Mouse (Mus musculus): ENCODE results near the gene Baiap2. TPM values are rescaled to one million over a fixed set of nuclear protein-coding genes. Genes with fewer than 3 reads are reported as not detected.

Baiap2 gene
- polyA plus RNA-seq, 1 experiment = 0.18 TPM

DNA sequence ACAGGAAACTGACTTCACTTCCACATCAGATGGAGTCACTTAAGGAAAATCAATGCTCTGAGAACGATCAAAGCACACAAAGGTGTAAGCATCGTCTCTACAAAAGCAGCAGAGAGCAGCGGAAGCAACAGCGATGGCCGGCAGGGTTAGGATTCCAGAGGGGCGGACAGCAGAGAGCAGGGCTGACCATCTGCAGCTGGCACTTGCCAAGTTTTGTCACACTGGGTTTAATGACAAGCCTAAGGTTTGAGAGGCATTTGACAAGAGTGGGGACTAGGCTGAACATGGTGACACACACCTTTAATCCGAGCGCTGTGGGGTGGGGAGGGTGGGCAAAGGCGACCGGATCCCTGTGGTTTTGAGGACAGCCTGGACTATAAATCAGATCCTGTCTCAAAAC is 10.8 kb upstream of the Baiap2 start:
- peaks cover 12% of the 10 kb centered on the region for H3K27me3 ChIP-seq (ENCODE audit: control insufficient read depth)
- H3K4me1 ChIP-seq (ENCODE audit: control insufficient read depth) = peaks cover 5% of the 10 kb centered on the region
- H3K36me3 ChIP-seq (ENCODE audit: control insufficient read depth) = no peaks in the 10 kb centered on the region; the same call in 1 of the 2 replicates
- H3K4me3 ChIP-seq (replicated peaks) = no peak overlapping the region
- peaks cover 2% of the 10 kb centered on the region; the same call in 1 of the 2 replicates for H3K9me3 ChIP-seq (ENCODE audit: control insufficient read depth, low read length)
- TF ChIP-seq GATA1 (IDR thresholded peaks at IDR 0.05; ENCODE audit: low read length) (no peak), TAL1 (IDR thresholded peaks at IDR 0.05; ENCODE audit: low read length) (no peak)

DNA sequence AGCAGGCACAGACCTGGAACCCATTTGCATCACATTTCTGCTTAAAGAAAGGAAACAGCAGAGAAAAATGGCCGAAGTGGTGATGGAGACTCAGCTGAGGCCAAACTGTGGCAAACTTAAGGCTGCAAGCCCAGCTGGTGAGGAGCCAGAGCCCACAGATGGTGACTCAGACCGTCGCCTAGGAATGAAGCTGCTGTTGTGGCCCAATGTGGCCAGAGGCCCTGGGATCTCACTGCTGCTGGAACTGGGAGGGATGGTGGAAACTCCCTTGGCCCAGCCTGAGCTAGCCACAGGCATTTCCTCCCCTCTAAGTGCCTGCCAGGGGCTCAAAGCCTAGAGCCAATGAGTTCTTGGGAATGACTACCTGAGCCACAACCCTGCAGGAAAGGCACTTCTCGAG is 9.4 kb upstream of the Baiap2 start:
- H3K4me3 ChIP-seq (replicated peaks) = no peak overlapping the region
- TF ChIP-seq TAL1 (IDR thresholded peaks at IDR 0.05; ENCODE audit: low read length) = no peak
- no peak for TF ChIP-seq GATA1 (IDR thresholded peaks at IDR 0.05; ENCODE audit: low read length)
- H3K27me3 ChIP-seq (ENCODE audit: control insufficient read depth) = peaks cover 23% of the 10 kb centered on the region
- H3K9me3 ChIP-seq (ENCODE audit: control insufficient read depth, low read length) = peaks cover 2% of the 10 kb centered on the region; the same call in 1 of the 2 replicates
- H3K4me1 ChIP-seq (ENCODE audit: control insufficient read depth) = peaks cover 8% of the 10 kb centered on the region
- H3K36me3 ChIP-seq (ENCODE audit: control insufficient read depth) = no peaks in the 10 kb centered on the region; the same call in 1 of the 2 replicates

DNA sequence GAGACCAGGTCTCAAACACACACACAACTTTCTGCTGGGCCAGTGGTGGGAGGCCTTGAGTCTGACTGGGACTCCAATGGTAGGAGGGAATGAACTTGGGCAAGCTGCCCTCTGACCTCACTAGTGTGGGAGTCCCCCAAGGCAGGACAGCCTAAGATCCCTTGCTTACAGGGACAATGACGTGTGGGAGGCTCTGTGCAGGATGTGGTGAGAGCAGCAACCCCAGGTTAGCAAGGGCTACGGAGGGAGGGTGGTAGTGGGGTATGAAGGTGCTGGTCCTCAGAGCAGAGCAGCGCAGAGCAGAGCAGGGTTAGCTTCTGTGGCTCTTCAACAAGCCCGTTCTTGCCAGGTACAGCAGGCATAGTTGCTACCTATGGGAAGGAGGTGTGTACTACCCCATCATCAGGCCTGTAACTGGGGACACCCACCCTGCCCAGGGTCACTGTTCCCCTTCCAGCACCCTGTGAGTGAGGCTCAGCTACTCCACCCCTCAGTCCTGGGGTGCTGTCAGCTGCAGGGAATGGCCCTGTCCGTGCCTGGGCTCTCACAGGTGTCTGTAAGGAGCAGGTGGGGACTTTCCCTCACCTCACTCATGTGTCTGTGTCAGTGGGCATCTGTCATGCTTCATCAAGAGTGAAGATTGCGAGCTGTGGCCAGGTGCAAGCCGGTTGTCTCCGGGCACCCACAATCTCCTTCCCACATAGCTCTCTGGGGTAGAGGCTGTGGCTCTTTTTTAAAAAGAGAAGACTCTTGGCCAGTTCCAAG is 8.6 kb upstream of the Baiap2 start:
- H3K4me1 ChIP-seq (ENCODE audit: control insufficient read depth) = peaks cover 3% of the 10 kb centered on the region; the same call in 1 of the 2 replicates
- no peak overlapping the region for H3K4me3 ChIP-seq (replicated peaks)
- H3K27me3 ChIP-seq (ENCODE audit: control insufficient read depth) = peaks cover 32% of the 10 kb centered on the region
- H3K9me3 ChIP-seq (ENCODE audit: control insufficient read depth, low read length) = peaks cover 2% of the 10 kb centered on the region; the same call in 1 of the 2 replicates
- no peak for TF ChIP-seq GATA1 (IDR thresholded peaks at IDR 0.05; ENCODE audit: low read length)
- TF ChIP-seq TAL1 (IDR thresholded peaks at IDR 0.05; ENCODE audit: low read length) = no peak
- H3K36me3 ChIP-seq (ENCODE audit: control insufficient read depth) = no peaks in the 10 kb centered on the region; the same call in 1 of the 2 replicates

DNA sequence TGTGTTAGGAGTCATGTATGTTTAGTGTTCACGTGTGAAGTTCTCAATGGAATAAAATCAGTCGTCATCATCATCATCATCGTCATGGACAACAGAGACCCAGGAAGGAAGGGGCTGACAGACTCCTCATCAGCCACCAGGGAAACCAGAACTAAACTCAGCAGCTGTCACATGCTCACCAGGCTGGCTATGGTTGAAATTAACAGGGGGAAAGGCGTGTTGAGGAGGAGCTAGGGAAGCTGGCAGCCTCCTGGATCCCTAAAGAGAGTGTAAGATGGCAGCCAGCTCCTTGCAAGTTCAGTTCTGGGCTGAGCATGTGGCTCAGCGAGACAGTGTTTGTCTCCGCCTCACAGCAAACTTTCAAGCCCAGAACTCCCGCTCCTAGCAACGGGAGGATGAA is 7.8 kb upstream of the Baiap2 start:
- TF ChIP-seq GATA1 (IDR thresholded peaks at IDR 0.05; ENCODE audit: low read length) = no peak
- TF ChIP-seq TAL1 (IDR thresholded peaks at IDR 0.05; ENCODE audit: low read length) = no peak
- Histone ChIP-seq H3K4me3 (replicated peaks) (no peak overlapping the region), H3K36me3 (ENCODE audit: control insufficient read depth) (no peaks in the 10 kb centered on the region; the same call in 1 of the 2 replicates), H3K4me1 (ENCODE audit: control insufficient read depth) (peaks cover 3% of the 10 kb centered on the region; the same call in 1 of the 2 replicates), H3K27me3 (ENCODE audit: control insufficient read depth) (peaks cover 39% of the 10 kb centered on the region), H3K9me3 (ENCODE audit: control insufficient read depth, low read length) (peaks cover 2% of the 10 kb centered on the region; the same call in 1 of the 2 replicates)

DNA sequence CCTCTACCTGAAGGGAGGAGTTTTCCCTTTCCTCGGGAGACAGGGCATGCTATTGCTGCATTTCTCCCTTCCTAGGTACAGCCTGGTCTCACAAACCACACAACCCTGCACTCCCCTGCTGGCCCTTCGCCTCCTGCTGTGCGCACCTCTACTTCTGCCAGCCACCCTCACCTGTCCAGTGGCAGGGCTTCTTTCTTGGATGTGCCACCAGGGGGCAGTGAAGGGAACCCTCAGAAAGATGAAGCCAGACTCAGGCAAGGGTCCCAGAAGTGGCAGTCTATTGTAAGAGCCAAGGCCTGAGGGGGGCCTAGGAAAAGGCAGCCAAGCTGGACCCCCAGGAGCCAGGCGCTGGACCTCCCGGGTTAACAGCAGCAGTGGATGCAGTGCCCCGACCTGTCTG is 7.1 kb upstream of the Baiap2 start:
- no peaks in the 10 kb centered on the region; the same call in 1 of the 2 replicates for H3K36me3 ChIP-seq (ENCODE audit: control insufficient read depth)
- peaks cover 2% of the 10 kb centered on the region; the same call in 1 of the 2 replicates for H3K9me3 ChIP-seq (ENCODE audit: control insufficient read depth, low read length)
- peaks cover 3% of the 10 kb centered on the region; the same call in 1 of the 2 replicates for H3K4me1 ChIP-seq (ENCODE audit: control insufficient read depth)
- H3K27me3 ChIP-seq (ENCODE audit: control insufficient read depth) = peaks cover 45% of the 10 kb centered on the region
- TF ChIP-seq GATA1 (IDR thresholded peaks at IDR 0.05; ENCODE audit: low read length) (no peak), TAL1 (IDR thresholded peaks at IDR 0.05; ENCODE audit: low read length) (no peak)
- no peak overlapping the region for H3K4me3 ChIP-seq (replicated peaks)

DNA sequence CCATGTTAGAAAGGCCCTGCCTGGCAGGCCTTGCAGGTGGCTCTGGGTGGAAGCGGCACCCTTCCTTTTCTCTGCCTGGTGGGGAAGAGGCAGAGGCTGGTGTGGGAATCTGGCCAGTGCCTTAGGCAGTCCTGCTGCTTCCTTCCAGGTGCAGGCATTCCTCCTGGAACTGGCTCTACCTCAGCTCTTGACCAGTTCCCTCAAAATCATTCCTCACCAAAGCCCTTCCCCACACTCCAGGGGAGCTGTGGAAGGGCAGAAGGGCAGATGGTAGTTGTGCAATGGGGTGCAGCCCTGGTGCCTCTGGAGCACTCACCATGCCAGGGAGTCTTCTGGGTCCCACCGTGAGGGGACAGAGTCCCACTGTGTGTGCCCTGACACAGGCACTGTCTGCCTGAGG is 6.1 kb upstream of the Baiap2 start:
- Histone ChIP-seq H3K27me3 (ENCODE audit: control insufficient read depth) (peaks cover 55% of the 10 kb centered on the region), H3K4me3 (replicated peaks) (no peak overlapping the region), H3K36me3 (ENCODE audit: control insufficient read depth) (no peaks in the 10 kb centered on the region; the same call in 1 of the 2 replicates), H3K4me1 (ENCODE audit: control insufficient read depth) (peaks cover 3% of the 10 kb centered on the region; the same call in 1 of the 2 replicates), H3K9me3 (ENCODE audit: control insufficient read depth, low read length) (no peaks in the 10 kb centered on the region)
- TF ChIP-seq GATA1 (IDR thresholded peaks at IDR 0.05; ENCODE audit: low read length) = no peak
- TF ChIP-seq TAL1 (IDR thresholded peaks at IDR 0.05; ENCODE audit: low read length) = no peak

DNA sequence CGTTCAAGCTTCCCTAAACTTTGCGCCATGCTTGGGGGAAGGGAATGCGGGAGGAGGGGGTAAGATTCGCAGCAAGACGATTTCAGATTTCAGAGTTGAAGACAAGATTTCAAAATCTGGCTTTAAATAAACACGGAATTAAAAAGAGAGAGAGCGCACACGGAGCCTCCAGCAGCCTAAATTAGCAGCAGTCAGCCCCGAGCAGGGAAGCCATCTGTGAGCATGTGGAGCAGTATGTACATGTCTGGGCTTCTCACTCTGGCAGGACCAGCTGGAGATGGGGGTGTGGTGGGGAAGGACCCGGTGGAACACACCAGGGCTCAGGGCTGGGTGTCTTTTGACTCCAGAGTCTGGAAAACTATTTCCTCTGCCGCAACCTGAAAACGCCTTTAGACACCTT is 5.3 kb upstream of the Baiap2 start:
- peaks cover 56% of the 10 kb centered on the region for H3K27me3 ChIP-seq (ENCODE audit: control insufficient read depth)
- peaks cover 7% of the 10 kb centered on the region for H3K4me1 ChIP-seq (ENCODE audit: control insufficient read depth)

DNA sequence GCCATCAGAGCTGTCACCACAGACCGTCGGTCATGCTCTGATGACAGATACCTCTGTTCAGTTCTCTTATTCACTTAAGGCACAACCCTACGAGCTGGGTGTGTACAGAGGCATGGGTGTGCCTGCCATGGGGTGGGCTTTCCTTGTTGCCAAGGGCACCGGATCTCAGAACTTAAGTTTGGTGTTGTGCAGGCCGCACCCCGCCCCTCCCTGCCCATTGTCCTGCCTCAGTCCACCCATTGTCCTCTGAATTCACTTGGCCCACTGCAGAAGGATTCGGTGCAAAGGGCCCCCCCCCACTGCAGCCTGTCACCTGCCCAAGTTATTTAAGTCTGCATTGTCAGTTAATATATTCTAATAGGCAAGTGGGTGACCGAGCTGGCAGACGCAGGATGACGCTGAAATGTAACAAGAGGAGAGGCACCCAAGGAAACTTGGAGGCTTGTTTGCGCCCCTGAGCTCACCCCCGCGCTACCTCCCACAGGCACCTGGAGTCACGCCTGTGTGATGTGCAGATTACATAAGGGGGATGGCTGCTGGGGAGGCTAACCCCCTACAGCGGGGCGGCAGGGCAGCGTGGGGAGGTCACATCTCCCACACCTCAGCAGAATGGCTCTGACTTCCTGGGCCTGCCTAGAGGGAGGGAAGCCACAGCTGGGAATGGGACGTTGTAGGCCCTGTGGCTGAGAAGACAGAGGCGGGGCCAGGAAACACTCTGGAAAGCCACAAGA is 4.6 kb upstream of the Baiap2 start:
- H3K36me3 ChIP-seq (ENCODE audit: control insufficient read depth) = no peaks in the 10 kb centered on the region; the same call in 1 of the 2 replicates

More for the DNA sequence above, 5.3 kb upstream of the Baiap2 start:
- TF ChIP-seq GATA1 (IDR thresholded peaks at IDR 0.05; ENCODE audit: low read length) = no peak
- no peak for TF ChIP-seq TAL1 (IDR thresholded peaks at IDR 0.05; ENCODE audit: low read length)
- Histone ChIP-seq H3K9me3 (ENCODE audit: control insufficient read depth, low read length) (no peaks in the 10 kb centered on the region), H3K4me3 (replicated peaks) (no peak overlapping the region), H3K36me3 (ENCODE audit: control insufficient read depth) (no peaks in the 10 kb centered on the region; the same call in 1 of the 2 replicates)

More for the DNA sequence above, 4.6 kb upstream of the Baiap2 start:
- Histone ChIP-seq H3K27me3 (ENCODE audit: control insufficient read depth) (peaks cover 62% of the 10 kb centered on the region), H3K4me1 (ENCODE audit: control insufficient read depth) (peaks cover 13% of the 10 kb centered on the region), H3K4me3 (replicated peaks) (no peak overlapping the region), H3K9me3 (ENCODE audit: control insufficient read depth, low read length) (no peaks in the 10 kb centered on the region)
- TF ChIP-seq TAL1 (IDR thresholded peaks at IDR 0.05; ENCODE audit: low read length) = no peak
- no peak for TF ChIP-seq GATA1 (IDR thresholded peaks at IDR 0.05; ENCODE audit: low read length)
